ENCODE assay signal across 8 mouse cellular contexts in genomic region chr14:41008138-41008537, GRCm38 (mm10). TPM values are rescaled to one million over a fixed set of nuclear protein-coding genes. Genes with fewer than 3 reads are reported as not detected.
A peak's percentile ranks its signal among the peaks of the same experiment; 100 is the strongest.
DNase-seq lines count a peak whose midpoint lies in the region; ATAC-seq and TF ChIP-seq lines count a peak whose summit lies in the region.

No protein-coding gene starts in this region.

- H3K27me3 ChIP-seq in heart, embryonic 10.5 days (ENCODE audit: insufficient read depth, poor library complexity, severe bottlenecking), result no peaks in the 10 kb centered on the region
- no peaks in the 10 kb centered on the region for H3K27me3 ChIP-seq in Patski
- no peaks in the 10 kb centered on the region for H3K27me3 ChIP-seq in lung, postnatal 0 days (replicated peaks; ENCODE audit: insufficient read depth, low read length)
- H3K27me3 ChIP-seq in cerebellum, adult 2 months (ENCODE audit: control insufficient read depth, insufficient read depth, low read length), result no peaks in the 10 kb centered on the region

- TF ChIP-seq CTCF in Patski (IDR thresholded peaks at IDR 0.05), result no peak
- no peak for TF ChIP-seq CTCF in lung, postnatal 0 days (IDR thresholded peaks at IDR 0.05)
- TF ChIP-seq CTCF in cerebellum, adult 2 months (IDR thresholded peaks at IDR 0.05; ENCODE audit: borderline replicate concordance, insufficient read depth, low read depth, low read length), result no peak

- POLR2A ChIA-PET in Patski (lab: Charles Lee), result no interaction called here

- peak overlapping the region; percentile 72 for H3K27ac ChIP-seq in heart, embryonic 10.5 days
- 0 out of 2 replicates have a peak overlapping the region, but pooled peaks have one; percentile 0 for H3K27ac ChIP-seq in lung, postnatal 0 days (ENCODE audit: low read length)
- no peak overlapping the region for H3K27ac ChIP-seq in cerebellum, adult 2 months (ENCODE audit: insufficient read depth, low read length)

- TF ChIP-seq EP300 in lung, postnatal 0 days (IDR thresholded peaks at IDR 0.05), result no peak

- H3K4me2 ChIP-seq in lung, postnatal 0 days (replicated peaks; ENCODE audit: low read depth, low read length), result no peak overlapping the region

- H3K9ac ChIP-seq in lung, postnatal 0 days (replicated peaks; ENCODE audit: low read depth), result no peak overlapping the region

- no peak for TF ChIP-seq POLR2A in cerebellum, adult 2 months (IDR thresholded peaks at IDR 0.05; ENCODE audit: borderline replicate concordance, insufficient read depth, low read length)

- H3K36me3 ChIP-seq in heart, embryonic 10.5 days, result no peaks in the 10 kb centered on the region
- no peaks in the 10 kb centered on the region for H3K36me3 ChIP-seq in lung, postnatal 0 days (ENCODE audit: insufficient read depth, low read length)

- 50% methylated on average over 2 of the region's 2 CpGs for WGBS in heart, embryonic 10.5 days
- WGBS in lung, postnatal 0 days, result 18% methylated on average over 2 of the region's 2 CpGs
- WGBS in cerebellum, adult 2 months, result 40% methylated on average over 2 of the region's 2 CpGs

- H3K9me3 ChIP-seq in heart, embryonic 10.5 days, result no peaks in the 10 kb centered on the region
- no peaks in the 10 kb centered on the region for H3K9me3 ChIP-seq in lung, postnatal 0 days (ENCODE audit: low read length)

- H3K4me3 ChIP-seq in heart, embryonic 10.5 days, result no peak overlapping the region
- no peak overlapping the region for H3K4me3 ChIP-seq in lung, postnatal 0 days (ENCODE audit: low read depth, low read length)
- H3K4me3 ChIP-seq in cerebellum, adult 2 months (replicated peaks; ENCODE audit: insufficient read depth, low read depth, low read length), result no peak overlapping the region

- H3K4me1 ChIP-seq in heart, embryonic 10.5 days, result peaks cover 52% of the 10 kb centered on the region
- peaks cover 11% of the 10 kb centered on the region; the same call in 1 of the 2 replicates for H3K4me1 ChIP-seq in lung, postnatal 0 days (ENCODE audit: insufficient read depth, low read depth, low read length)
- no peaks in the 10 kb centered on the region; the same call in 1 of the 2 replicates for H3K4me1 ChIP-seq in cerebellum, adult 2 months (ENCODE audit: control insufficient read depth, insufficient read depth, low read length)

- in situ Hi-C loops in Patski (cut with MboI; ENCODE audit: low pct_unique_long_range_greater_than_20kb), result no loop called here

- CTCF ChIA-PET in Patski (lab: Charles Lee), result interaction anchor here (0.9 to 2.6 kb wide), 5 partner anchors 9 to 93 kb away, joined by 3 to 8 read pairs (median 4); no protein-coding TSS in a partner anchor

- DNase-seq in heart, embryonic 10.5 days (ENCODE audit: low spot score), result no peak
- DNase-seq in heart, adult 18-20 months, result no peak
- DNase-seq in Patski (ENCODE audit: low read depth, low spot score) (peak; percentile 90), MN1 (ENCODE audit: low spot score) (no peak)
- peak; percentile 83 for DNase-seq in kidney, adult 11 months
- DNase-seq in lung, postnatal 0 days (ENCODE audit: low spot score), result peak; percentile 69
- DNase-seq in cerebellum, adult 2 months, result no peak
- no peak for DNase-seq in T-cell, adult 2 months (ENCODE audit: low spot score)

- peak; percentile 100 for ATAC-seq in Patski
- ATAC-seq in lung, postnatal 0 days, result peak; percentile 88

RNA-seq across cellular contexts. Expression of gene Fam213a, which starts 5.5 kb away (rescaled TPM):
- 76.8 and 81.5 TPM in 2 replicates for polyA plus RNA-seq in heart, embryonic 10.5 days (2016; fragmentation: Nextera tagmentation; extraction: Ambion mirVana)
- 10 to 100 TPM; 33.8 to 46.0 TPM for total RNA-seq in heart, adult 18-20 months (2021)
- 13.2 TPM for polyA plus RNA-seq in Patski (2021)
- polyA plus RNA-seq in lung, postnatal 0 days (2015; fragmentation: Nextera tagmentation; extraction: Ambion mirVana), result 40.6 and 50.1 TPM in 2 replicates
- polyA plus RNA-seq in cerebellum, adult 2 months (2012; rRNA removed), result 146 and 150 TPM in 2 replicates

RNA-seq across cellular contexts. Expression of gene Tspan14, which starts 41.5 kb away (rescaled TPM):
- 42.3 and 58.6 TPM in 2 replicates for polyA plus RNA-seq in heart, embryonic 10.5 days (2016; fragmentation: Nextera tagmentation; extraction: Ambion mirVana)
- total RNA-seq in heart, adult 18-20 months (2021), result 10 to 100 TPM; 13.8 to 18.2 TPM
- 59.0 TPM for polyA plus RNA-seq in Patski (2021)
- polyA plus RNA-seq in lung, postnatal 0 days (2015; fragmentation: Nextera tagmentation; extraction: Ambion mirVana), result 77.3 and 84.9 TPM in 2 replicates
- 39.1 and 39.6 TPM in 2 replicates for polyA plus RNA-seq in cerebellum, adult 2 months (2012; rRNA removed)

Comparison
In these comparisons a context has a peak if more than half of its experiments do, and no peak if none do; other contexts are left out.
1. DNase-seq: peak in Patski (single experiment), kidney, adult 11 months (single experiment) and lung, postnatal 0 days (single experiment); none in heart, embryonic 10.5 days (single experiment), heart, adult 18-20 months (0 of 2), MN1 (single experiment), cerebellum, adult 2 months (0 of 2) and T-cell, adult 2 months (single experiment).